Mouse (Mus musculus) thymus, postnatal 4 days (tissue): ENCODE results near the gene Atg5.

Source experiments
- DNase-seq: peaks from one replicate; pipeline ENCODE4 v3.0.0; 2021

The Atg5 gene

GRCm38 (mm10) chr10:44392855-44393254, 124.7 kb downstream of the Atg5 start:
- no peak for DNase-seq

DNA sequence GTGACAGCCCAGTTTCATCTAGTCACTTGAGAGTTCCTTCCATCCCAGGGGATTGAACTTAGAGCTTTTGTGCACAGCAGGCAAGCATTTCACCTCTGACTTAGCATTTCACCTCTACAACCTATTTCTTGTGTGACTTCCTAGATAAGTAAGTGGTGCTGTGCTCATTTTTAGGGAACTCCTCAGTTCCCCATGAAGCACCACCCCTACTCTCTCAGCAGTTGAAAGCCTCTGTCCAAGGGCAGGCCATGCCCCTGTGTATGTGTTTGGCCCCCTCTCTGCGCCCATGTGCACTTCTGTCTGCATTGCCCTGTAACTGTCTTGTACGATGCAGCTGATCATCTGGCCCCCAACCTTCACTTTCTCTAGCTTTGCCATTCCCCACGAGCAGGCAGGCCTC, 132.0 kb downstream of the Atg5 start:
- DNase-seq, result no peak

GRCm38 (mm10) chr10:44400602-44401001, 132.4 kb downstream of the Atg5 start:
- DNase-seq, result no peak

DNA sequence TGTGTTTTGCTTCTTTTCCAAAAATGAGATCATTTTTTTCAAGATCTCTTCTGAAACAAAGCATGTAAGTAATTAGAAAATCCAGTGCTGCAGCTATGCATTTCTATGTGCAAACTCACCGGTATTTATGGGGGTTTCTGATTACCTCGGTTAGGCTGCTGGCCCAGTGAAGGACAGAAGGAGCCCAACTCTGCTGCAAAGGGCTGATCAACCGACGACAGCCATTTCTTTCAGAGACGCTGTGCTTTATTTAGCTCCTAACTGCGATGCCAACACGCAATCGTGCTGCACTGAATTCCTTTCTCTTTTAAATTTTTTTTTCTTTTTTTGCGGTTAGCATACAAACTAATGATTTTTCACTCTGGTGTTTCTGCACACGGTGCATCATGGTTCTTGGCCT, 133.4 kb downstream of the Atg5 start:
- no peak for DNase-seq

DNA sequence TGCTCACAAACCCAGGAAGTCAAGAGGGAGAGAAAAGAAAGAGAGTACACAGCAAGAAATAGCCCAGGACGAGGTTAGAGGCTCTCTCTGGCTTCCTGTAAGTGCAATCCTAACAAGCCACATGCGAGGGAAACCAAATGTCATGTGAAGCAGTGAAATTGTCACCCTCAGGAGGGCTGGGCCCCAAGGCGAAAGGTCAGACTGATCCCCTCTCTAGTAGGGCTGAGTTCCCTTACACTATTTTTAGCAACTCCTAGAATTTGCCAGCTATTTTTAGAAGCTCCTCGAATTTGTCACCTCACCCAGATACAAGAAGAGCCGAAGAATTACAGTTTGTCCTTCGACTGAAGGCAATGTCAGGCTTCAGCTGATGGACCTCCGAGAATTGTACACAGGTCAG, 135.3 kb downstream of the Atg5 start:
- DNase-seq, result no peak

DNA sequence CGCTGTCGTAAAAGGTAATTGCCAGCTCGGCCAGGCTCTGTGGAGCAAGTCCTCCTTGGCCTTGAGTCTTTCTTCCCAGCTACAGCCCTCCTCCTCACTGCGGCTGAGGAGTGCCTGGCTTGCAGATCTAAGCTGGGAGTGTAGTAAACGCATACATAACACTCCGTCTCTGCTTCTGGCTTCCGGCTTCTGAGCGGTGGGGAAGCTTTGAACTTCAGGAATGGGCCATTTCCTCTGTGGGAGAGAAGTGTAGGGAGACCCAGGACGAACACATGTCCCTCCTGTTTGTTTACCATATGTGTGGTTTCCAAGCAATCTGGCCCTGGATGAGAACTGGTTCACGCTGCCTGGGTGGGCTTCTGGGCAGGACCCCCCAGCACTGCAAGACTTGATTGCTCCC, 140.9 kb downstream of the Atg5 start:
- no peak for DNase-seq

DNA sequence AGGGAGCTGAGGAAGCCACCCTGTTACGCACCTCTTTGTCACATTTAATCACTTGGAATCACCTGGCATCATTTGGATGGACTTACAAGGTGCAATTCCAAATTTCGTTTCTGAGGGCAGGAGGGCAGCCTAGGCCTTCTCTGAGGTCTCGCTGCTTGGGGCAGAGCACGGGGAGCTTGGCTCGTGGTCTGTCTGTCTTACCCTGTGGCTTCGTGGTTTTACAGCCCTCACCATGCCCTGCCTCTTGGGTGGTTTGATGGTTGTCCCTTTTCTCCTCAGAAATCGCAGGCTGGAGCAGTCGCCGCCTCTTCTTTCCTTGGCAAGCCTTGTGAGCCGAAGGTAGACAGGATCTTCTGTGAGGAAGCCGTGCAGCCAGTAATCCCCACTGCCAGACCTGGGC, 141.8 kb downstream of the Atg5 start:
- no peak for DNase-seq
